Mouse (Mus musculus) kidney, adult 2 months (tissue): ENCODE results near the gene Trpm3. TPM values are rescaled to one million over a fixed set of nuclear protein-coding genes. Genes with fewer than 3 reads are reported as not detected.

ENCODE experiments used
- DNase-seq: peaks from one replicate; pipeline ENCODE4 v3.0.0; 2021
- H3K27ac ChIP-seq: fragments of 200-500 bp; 2 replicates; pipeline ENCODE4 v1.5.1; 2012; ENCODE audit warnings: low read depth, low read length, control low read depth, inconsistent platforms; ENCODE audit not compliant: insufficient read depth
- H3K27me3 ChIP-seq: fragments of 200-500 bp; replicated peaks from 2 replicates; pipeline ENCODE4 v1.6.1; 2012; ENCODE audit warnings: mild to moderate bottlenecking, moderate library complexity, low read length, inconsistent platforms; ENCODE audit not compliant: control insufficient read depth, insufficient read depth
- H3K36me3 ChIP-seq: fragments of 200-500 bp; 2 replicates; pipeline ENCODE4 v1.6.1; 2012; ENCODE audit warnings: mild to moderate bottlenecking, moderate library complexity, low read length, inconsistent platforms; ENCODE audit not compliant: control insufficient read depth, insufficient read depth
- H3K4me1 ChIP-seq: fragments of 200-500 bp; 2 replicates; pipeline ENCODE4 v1.6.1; 2011; ENCODE audit warnings: low read length; ENCODE audit not compliant: control insufficient read depth, insufficient read depth
- H3K4me3 ChIP-seq: fragments of 200-500 bp; 2 replicates; pipeline ENCODE4 v1.5.1; 2011; ENCODE audit warnings: mild to moderate bottlenecking, low read depth, low read length, control low read depth; ENCODE audit not compliant: insufficient read depth
- CTCF ChIP-seq: fragments of 200-500 bp; conservative IDR thresholded peaks from 2 replicates; pipeline ENCODE4 v1.5.1; 2011; ENCODE audit warnings: low read depth, mild to moderate bottlenecking, control low read depth, low read length, moderate library complexity, mixed read lengths; ENCODE audit not compliant: insufficient read depth, insufficient read length
- POLR2A ChIP-seq: fragments of 200-500 bp; IDR thresholded peaks from one replicate; pipeline ENCODE4 v1.6.1; 2011; ENCODE audit warnings: low read depth, low read length, control low read depth
- WGBS: fragments of 180-500 bp; shearing (Covaris S2); methylation state at CpG from one replicate; pipeline ENCODE4 v1.1.7; 2018; 5-methylcytosine and 5-hydroxymethylcytosine counted together
- polyA plus RNA-seq: library from polyadenylated mRNA; depleted of rRNA; stranded (reverse); fragments of >200 nt; gene quantifications from 2 replicates; pipeline ENCODE4 v1.2.3, GENCODE M21; 2012

The Trpm3 gene
- polyA plus RNA-seq, 1 experiment, result 0.80 TPM

- H3K27me3 ChIP-seq, result no peaks in the 10 kb centered on the region
- H3K4me1 ChIP-seq, result no peaks in the 10 kb centered on the region
- 30% methylated on average over 20 of the region's 20 CpGs for WGBS
- 0 out of 2 replicates have a peak overlapping the region, but pooled peaks have one; percentile 21 for H3K4me3 ChIP-seq
- TF ChIP-seq CTCF (no peak), POLR2A (no peak)
- no peak overlapping the region for H3K27ac ChIP-seq
- no peaks in the 10 kb centered on the region for H3K36me3 ChIP-seq
- DNase-seq, result no peak
Observed at GRCm38 (mm10) chr19:22448340-22449288, 309.8 kb downstream of the Trpm3 start.

GRCm38 (mm10) chr19:22451290-22451689, 312.4 kb downstream of the Trpm3 start:
- Histone ChIP-seq H3K27me3 (no peaks in the 10 kb centered on the region), H3K4me1 (no peaks in the 10 kb centered on the region), H3K4me3 (no peak overlapping the region), H3K36me3 (no peaks in the 10 kb centered on the region), H3K27ac (no peak overlapping the region)
- TF ChIP-seq POLR2A (no peak), CTCF (no peak)
- DNase-seq, result peak; percentile 6
- 66% methylated on average over 5 of the region's 5 CpGs for WGBS

- 74% methylated on average over 2 of the region's 2 CpGs for WGBS
- DNase-seq, result no peak
- Histone ChIP-seq H3K4me3 (no peak overlapping the region), H3K27ac (no peak overlapping the region), H3K27me3 (no peaks in the 10 kb centered on the region), H3K4me1 (no peaks in the 10 kb centered on the region), H3K36me3 (no peaks in the 10 kb centered on the region)
- TF ChIP-seq POLR2A, result no peak
- no peak for TF ChIP-seq CTCF
Observed at GRCm38 (mm10) chr19:22456935-22457334, 318.1 kb downstream of the Trpm3 start.

- TF ChIP-seq POLR2A, result no peak
- no peak for TF ChIP-seq CTCF
- Histone ChIP-seq H3K27ac (no peak overlapping the region), H3K36me3 (no peaks in the 10 kb centered on the region), H3K27me3 (no peaks in the 10 kb centered on the region), H3K4me1 (no peaks in the 10 kb centered on the region), H3K4me3 (no peak overlapping the region)
- no peak for DNase-seq
Observed at GRCm38 (mm10) chr19:22462043-22462442, 323.2 kb downstream of the Trpm3 start.

GRCm38 (mm10) chr19:22463506-22463905, 324.7 kb downstream of the Trpm3 start:
- no peak for DNase-seq
- H3K4me1 ChIP-seq, result no peaks in the 10 kb centered on the region
- no peak for TF ChIP-seq CTCF
- TF ChIP-seq POLR2A, result no peak
- H3K27me3 ChIP-seq, result no peaks in the 10 kb centered on the region
- H3K36me3 ChIP-seq, result no peaks in the 10 kb centered on the region
- 57% methylated on average over 3 of the region's 3 CpGs for WGBS
- H3K4me3 ChIP-seq, result no peak overlapping the region
- H3K27ac ChIP-seq, result no peak overlapping the region

- H3K36me3 ChIP-seq, result no peaks in the 10 kb centered on the region
- 87% methylated on average over 4 of the region's 4 CpGs for WGBS
Observed at GRCm38 (mm10) chr19:22469608-22470007, 330.8 kb downstream of the Trpm3 start.

GRCm38 (mm10) chr19:22473030-22473712, 334.3 kb downstream of the Trpm3 start:
- Histone ChIP-seq H3K27me3 (no peaks in the 10 kb centered on the region), H3K27ac (no peak overlapping the region), H3K36me3 (no peaks in the 10 kb centered on the region), H3K4me1 (no peaks in the 10 kb centered on the region), H3K4me3 (no peak overlapping the region)
- TF ChIP-seq POLR2A (no peak), CTCF (no peak)
- WGBS, result 74% methylated on average over 4 of the region's 4 CpGs
- DNase-seq, result peak; percentile 11

More at GRCm38 (mm10) chr19:22469608-22470007, 330.8 kb downstream of the Trpm3 start:
- Histone ChIP-seq H3K27me3 (no peaks in the 10 kb centered on the region), H3K27ac (no peak overlapping the region), H3K4me1 (no peaks in the 10 kb centered on the region), H3K4me3 (no peak overlapping the region)
- TF ChIP-seq CTCF (no peak), POLR2A (no peak)
- DNase-seq, result no peak
